Mouse (Mus musculus) midbrain, embryonic 16.5 days (tissue): ENCODE measurements around the gene Rps13. TPM values are rescaled to one million over a fixed set of nuclear protein-coding genes. Genes with fewer than 3 reads are reported as not detected.
A peak's percentile ranks its signal among the peaks of the same experiment; 100 is the strongest.
"Not testable (repeated sequence)": the region's sequence is repeated elsewhere in the genome, so short reads cannot be mapped to it uniquely, and the experiment has no call there.

Experiments
- ATAC-seq: fragments of 200-750 bp; cut with Nextera tagmentation; 2 replicates; pipeline ENCODE4 v1.8.0; 2017; ENCODE audit warnings: moderate TSS enrichment
- H3K27ac ChIP-seq: fragments of 300-500 bp; sonication (generic); 2 replicates; pipeline ENCODE4 v1.5.1; 2014; ENCODE audit warnings: mild to moderate bottlenecking, low read length, mixed read lengths
- H3K27me3 ChIP-seq: fragments of 300-500 bp; sonication (generic); 2 replicates; pipeline ENCODE4 v1.6.1; 2014; ENCODE audit warnings: low read depth, low read length, mixed read lengths; ENCODE audit not compliant: control insufficient read depth, insufficient read depth
- H3K36me3 ChIP-seq: fragments of 300-500 bp; sonication (generic); 2 replicates; pipeline ENCODE4 v1.6.1; 2014; ENCODE audit warnings: mild to moderate bottlenecking, low read length, moderate library complexity, mixed read lengths; ENCODE audit not compliant: control insufficient read depth, insufficient read depth
- H3K4me1 ChIP-seq: fragments of 300-500 bp; sonication (generic); 2 replicates; pipeline ENCODE4 v1.6.1; 2014; ENCODE audit warnings: mild to moderate bottlenecking, low read length, mixed read lengths; ENCODE audit not compliant: control insufficient read depth, insufficient read depth
- H3K4me2 ChIP-seq: fragments of 300-500 bp; sonication (generic); 2 replicates; pipeline ENCODE4 v1.6.1; 2014; ENCODE audit warnings: mild to moderate bottlenecking, low read length, mixed read lengths
- H3K4me3 ChIP-seq: fragments of 300-500 bp; sonication (generic); 2 replicates; pipeline ENCODE4 v1.5.1; 2014; ENCODE audit warnings: low read depth, mild to moderate bottlenecking, low read length, moderate library complexity, mixed read lengths
- H3K9ac ChIP-seq: fragments of 300-500 bp; sonication (generic); 2 replicates; pipeline ENCODE4 v1.6.1; 2014; ENCODE audit warnings: low read depth, low read length, mixed read lengths
- H3K9me3 ChIP-seq: fragments of 300-500 bp; sonication (generic); replicated peaks from 2 replicates; pipeline ENCODE4 v1.6.1; 2014; ENCODE audit warnings: mild to moderate bottlenecking, low read length, mixed read lengths; ENCODE audit not compliant: control insufficient read depth, poor library complexity, severe bottlenecking
- WGBS: fragments of 180-500 bp; shearing (Covaris S2); extraction: QIAGEN DNeasy Blood & Tissue Kit; methylation state at CpG from one replicate; pipeline ENCODE4 v1.1.7; 2014; 5-methylcytosine and 5-hydroxymethylcytosine counted together
- polyA plus RNA-seq: library from polyadenylated mRNA; unstranded; fragments of >200 nt; fragmentation: Nextera tagmentation; extraction: Ambion mirVana; gene quantifications from 2 replicates; pipeline ENCODE4 v1.2.1, GENCODE M21; 2015

Gene Rps13
- 426 and 439 TPM in 2 replicates for polyA plus RNA-seq

- Histone ChIP-seq H3K36me3 (peaks cover 19% of the 10 kb centered on the region), H3K9me3 (no peaks in the 10 kb centered on the region), H3K9ac (peak within 1 kb of the TSS; percentile 83), H3K27me3 (no peaks in the 10 kb centered on the region), H3K4me3 (peak within 1 kb of the TSS; percentile 71), H3K4me1 (peaks cover 12% of the 10 kb centered on the region), H3K4me2 (peak within 1 kb of the TSS; percentile 77), H3K27ac (peak within 1 kb of the TSS; percentile 81)
- ATAC-seq, result peak; percentile 100
- under 1% methylated on average over 76 of the region's 78 CpGs for WGBS
Observed at GRCm38 (mm10) chr7:116333713-116334668, at the start of gene Rps13. Gene Rps13, minus strand, starts transcription at chr7:116334195.

DNA sequence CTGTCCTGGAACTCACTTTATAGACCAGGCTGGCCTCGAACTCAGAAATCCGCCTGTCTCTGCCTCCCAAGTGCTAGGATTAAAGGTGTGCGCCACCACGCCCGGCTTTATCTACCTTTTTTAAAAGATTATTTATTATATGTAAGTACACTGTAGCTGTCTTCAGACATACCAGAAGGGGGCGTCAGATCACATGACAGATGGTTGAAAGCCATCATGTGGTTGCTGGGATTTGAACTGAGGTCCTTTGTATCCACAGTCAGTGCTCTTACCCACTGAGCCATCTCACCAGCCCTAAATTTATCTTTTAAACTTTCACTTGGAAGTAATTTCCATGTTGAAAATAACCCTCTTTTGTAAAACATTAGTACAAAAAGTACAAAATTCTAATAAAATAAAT, 45.2 kb upstream of the Rps13 start:
- H3K4me2 ChIP-seq, H3K36me3 ChIP-seq, H3K4me1 ChIP-seq, ATAC-seq, H3K4me3 ChIP-seq, H3K9ac ChIP-seq, H3K27me3 ChIP-seq, H3K9me3 ChIP-seq, H3K27ac ChIP-seq: not testable (repeated sequence)
- 91% methylated on average over 6 of the region's 6 CpGs for WGBS

DNA sequence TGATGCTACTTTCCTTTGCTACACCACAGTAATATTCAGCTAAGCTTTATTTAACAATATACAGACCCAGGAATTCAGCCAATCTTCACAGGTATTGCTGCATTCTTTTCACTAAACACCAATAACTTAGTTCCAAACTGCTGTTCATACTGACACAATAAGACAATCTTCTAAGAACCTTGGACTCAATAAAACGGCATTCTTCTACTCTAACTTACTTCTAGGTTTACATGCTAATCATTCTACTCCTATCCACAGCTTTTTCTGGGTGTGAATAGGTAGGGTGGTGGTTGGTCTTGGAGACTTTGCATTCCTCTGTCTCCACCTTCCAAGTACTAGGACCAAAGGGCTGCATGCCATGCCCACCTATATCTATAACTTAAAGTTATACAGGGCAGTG, 40.3 kb upstream of the Rps13 start:
- Histone ChIP-seq H3K9me3 (no peaks in the 10 kb centered on the region), H3K27me3 (no peaks in the 10 kb centered on the region), H3K9ac (no peak overlapping the region), H3K27ac (no peak overlapping the region), H3K4me2 (no peak overlapping the region), H3K4me1 (no peaks in the 10 kb centered on the region), H3K36me3 (peaks cover 2% of the 10 kb centered on the region), H3K4me3 (no peak overlapping the region)
- WGBS, result 85% methylated on average over 1 of the region's 1 CpGs
- ATAC-seq, result no peak

GRCm38 (mm10) chr7:116336226-116336625, 2.2 kb upstream of the Rps13 start:
- WGBS, result 80% methylated on average over 1 of the region's 1 CpGs
- H3K9ac ChIP-seq, result no peak overlapping the region
- H3K9me3 ChIP-seq, result no peaks in the 10 kb centered on the region
- H3K36me3 ChIP-seq, result peaks cover 10% of the 10 kb centered on the region
- H3K4me1 ChIP-seq, result peaks cover 12% of the 10 kb centered on the region
- no peaks in the 10 kb centered on the region for H3K27me3 ChIP-seq
- no peak overlapping the region for H3K4me3 ChIP-seq
- no peak for ATAC-seq
- no peak overlapping the region for H3K4me2 ChIP-seq
- no peak overlapping the region for H3K27ac ChIP-seq

GRCm38 (mm10) chr7:116335133-116335532, 1.1 kb upstream of the Rps13 start:
- no peak overlapping the region for H3K27ac ChIP-seq
- H3K9ac ChIP-seq, result no peak overlapping the region
- no peaks in the 10 kb centered on the region for H3K9me3 ChIP-seq
- peak overlapping the region; percentile 70 for H3K4me2 ChIP-seq
- no peak overlapping the region for H3K4me3 ChIP-seq
- WGBS, result 86% methylated on average over 6 of the region's 6 CpGs
- ATAC-seq, result no peak
- peaks cover 17% of the 10 kb centered on the region for H3K36me3 ChIP-seq
- H3K27me3 ChIP-seq, result no peaks in the 10 kb centered on the region
- H3K4me1 ChIP-seq, result peaks cover 12% of the 10 kb centered on the region

DNA sequence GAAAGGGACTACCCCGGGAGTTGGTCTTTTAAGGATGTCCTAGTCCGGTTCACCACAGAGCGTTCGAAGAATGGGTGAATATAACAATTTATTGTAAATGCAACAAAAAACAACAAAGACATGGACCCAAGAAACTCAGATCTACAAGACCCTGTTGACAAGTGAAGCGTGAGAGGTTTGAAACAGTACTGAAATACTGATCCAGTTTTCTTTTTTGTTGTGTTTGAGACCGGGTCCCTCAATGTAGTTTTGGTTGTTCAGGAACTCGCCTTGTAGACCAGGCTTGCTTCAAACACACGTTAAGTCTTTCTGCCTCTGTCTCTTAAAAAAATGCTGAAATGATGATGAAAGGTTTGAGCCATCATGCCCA, 659 bp upstream of the Rps13 start:
- H3K4me3 ChIP-seq, result peak overlapping the region; percentile 71
- H3K36me3 ChIP-seq, result peaks cover 18% of the 10 kb centered on the region
- 26% methylated on average over 8 of the region's 8 CpGs for WGBS
- ATAC-seq, result no peak
- H3K4me2 ChIP-seq, result peak overlapping the region; percentile 70
- peaks cover 12% of the 10 kb centered on the region for H3K4me1 ChIP-seq
- H3K9ac ChIP-seq, result peak overlapping the region; percentile 83
- H3K27me3 ChIP-seq, result no peaks in the 10 kb centered on the region
- H3K27ac ChIP-seq, result no peak overlapping the region
- no peaks in the 10 kb centered on the region for H3K9me3 ChIP-seq

- Histone ChIP-seq H3K9ac (no peak overlapping the region), H3K4me2 (no peak overlapping the region), H3K27me3 (no peaks in the 10 kb centered on the region), H3K4me3 (no peak overlapping the region), H3K4me1 (peaks cover 12% of the 10 kb centered on the region), H3K27ac (no peak overlapping the region), H3K36me3 (peaks cover 19% of the 10 kb centered on the region), H3K9me3 (no peaks in the 10 kb centered on the region)
- WGBS, result 97% methylated on average over 2 of the region's 2 CpGs
- no peak for ATAC-seq
Observed at GRCm38 (mm10) chr7:116331246-116331645, 2.7 kb downstream of the Rps13 start.

- peaks cover 9% of the 10 kb centered on the region for H3K4me1 ChIP-seq
- peaks cover 19% of the 10 kb centered on the region for H3K36me3 ChIP-seq
- H3K4me3 ChIP-seq, result no peak overlapping the region
- ATAC-seq, result no peak
- WGBS, result 94% methylated on average over 4 of the region's 4 CpGs
- no peaks in the 10 kb centered on the region for H3K9me3 ChIP-seq
- H3K27ac ChIP-seq, result no peak overlapping the region
- no peak overlapping the region for H3K4me2 ChIP-seq
- no peak overlapping the region for H3K9ac ChIP-seq
- no peaks in the 10 kb centered on the region for H3K27me3 ChIP-seq
Observed at GRCm38 (mm10) chr7:116329858-116330257, 4.1 kb downstream of the Rps13 start.

GRCm38 (mm10) chr7:116328777-116329176, 5.2 kb downstream of the Rps13 start:
- Histone ChIP-seq H3K27me3 (no peaks in the 10 kb centered on the region), H3K4me3 (no peak overlapping the region), H3K36me3 (peaks cover 19% of the 10 kb centered on the region), H3K9ac (no peak overlapping the region), H3K9me3 (no peaks in the 10 kb centered on the region), H3K4me2 (no peak overlapping the region), H3K4me1 (peaks cover 7% of the 10 kb centered on the region), H3K27ac (no peak overlapping the region)
- no peak for ATAC-seq
- WGBS, result 74% methylated on average over 7 of the region's 7 CpGs
